Mouse (Mus musculus) midbrain, embryonic 14.5 days (tissue): ENCODE results near the gene Tnrc6b. TPM values are rescaled to one million over a fixed set of nuclear protein-coding genes. Genes with fewer than 3 reads are reported as not detected.

Source experiments
- ATAC-seq: fragments of 200-750 bp; cut with Nextera tagmentation; 2 replicates; pipeline ENCODE4 v1.8.0; 2017; ENCODE audit warnings: moderate number of reproducible peaks, moderate library complexity; ENCODE audit not compliant: low FRiP score, low TSS enrichment
- DNase-seq: peaks from one replicate; pipeline ENCODE4 v3.0.0-alpha.2; 2015
- H3K27ac ChIP-seq: fragments of 300-500 bp; sonication (generic); replicated peaks from 2 replicates; pipeline ENCODE4 v1.5.1; 2014; ENCODE audit warnings: mild to moderate bottlenecking, low read depth, low read length, moderate library complexity
- H3K27me3 ChIP-seq: fragments of 300-500 bp; sonication (generic); 2 replicates; pipeline ENCODE4 v1.6.1; 2014; ENCODE audit warnings: low read length, control low read depth, mixed read lengths; ENCODE audit not compliant: control insufficient read depth, insufficient read depth
- H3K36me3 ChIP-seq: fragments of 300-500 bp; sonication (generic); 2 replicates; pipeline ENCODE4 v1.6.1; 2014; ENCODE audit warnings: low read length, control low read depth; ENCODE audit not compliant: control insufficient read depth, insufficient read depth
- H3K4me1 ChIP-seq: fragments of 300-500 bp; sonication (generic); 2 replicates; pipeline ENCODE4 v1.6.1; 2014; ENCODE audit warnings: mild to moderate bottlenecking, antibody characterized with exemption, low read length, control low read depth; ENCODE audit not compliant: control insufficient read depth, insufficient read depth
- H3K4me2 ChIP-seq: fragments of 300-500 bp; sonication (generic); 2 replicates; pipeline ENCODE4 v1.6.1; 2014; ENCODE audit warnings: mild to moderate bottlenecking, low read length, moderate library complexity
- H3K4me3 ChIP-seq: fragments of 300-500 bp; sonication (generic); replicated peaks from 2 replicates; pipeline ENCODE4 v1.5.1; 2014; ENCODE audit warnings: low read depth, low read length
- H3K9ac ChIP-seq: fragments of 300-500 bp; sonication (generic); replicated peaks from 2 replicates; pipeline ENCODE4 v1.6.1; 2014; ENCODE audit warnings: mild to moderate bottlenecking, low read length, moderate library complexity
- H3K9me3 ChIP-seq: fragments of 300-500 bp; sonication (generic); 2 replicates; pipeline ENCODE4 v1.6.1; 2016; ENCODE audit warnings: low read length, control low read depth, mixed read lengths; ENCODE audit not compliant: control insufficient read depth
- WGBS: fragments of 180-500 bp; shearing (Covaris S2); extraction: QIAGEN DNeasy Blood & Tissue Kit; methylation state at CpG from one replicate; pipeline ENCODE4 v1.1.7; 2014; 5-methylcytosine and 5-hydroxymethylcytosine counted together
- polyA plus RNA-seq: library from polyadenylated mRNA; unstranded; fragments of >200 nt; fragmentation: Nextera tagmentation; extraction: Ambion mirVana; gene quantifications from 2 replicates; pipeline ENCODE4 v1.2.1, GENCODE M21; 2014

The Tnrc6b gene
- polyA plus RNA-seq, 1 experiment from 2014 or later = 23.4 TPM

DNA sequence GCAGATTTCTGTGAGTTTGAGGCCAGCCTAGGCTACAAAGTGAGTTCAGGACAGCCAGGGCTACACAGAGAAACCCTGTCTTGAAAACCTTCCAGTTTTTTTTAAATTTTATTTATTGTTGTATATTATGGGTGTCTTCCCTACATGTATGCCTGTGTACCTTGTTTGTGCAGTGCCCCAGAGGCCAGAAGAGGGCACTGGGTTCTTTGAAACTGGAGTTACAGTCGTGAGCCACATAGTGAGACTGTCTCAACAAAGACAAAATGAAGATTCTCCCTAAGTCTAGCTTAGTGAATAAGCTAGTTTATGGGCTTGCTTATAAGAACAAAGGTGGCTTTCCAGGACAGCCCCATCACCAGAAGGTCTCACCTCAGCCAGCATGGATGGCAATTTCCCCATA lies 25.4 kb downstream of the Tnrc6b start:
- no peak overlapping the region for H3K4me2 ChIP-seq
- DNase-seq (no peak), ATAC-seq (no peak)
- 41% methylated on average over 1 of the region's 1 CpGs for WGBS
- no peaks in the 10 kb centered on the region for H3K27me3 ChIP-seq
- no peak overlapping the region for H3K27ac ChIP-seq
- no peak overlapping the region for H3K9ac ChIP-seq
- no peaks in the 10 kb centered on the region for H3K36me3 ChIP-seq
- no peak overlapping the region for H3K4me3 ChIP-seq
- H3K9me3 ChIP-seq = no peaks in the 10 kb centered on the region
- H3K4me1 ChIP-seq = no peaks in the 10 kb centered on the region

- 94% methylated on average over 2 of the region's 2 CpGs for WGBS
- Histone ChIP-seq H3K27me3 (no peaks in the 10 kb centered on the region), H3K9ac (no peak overlapping the region), H3K36me3 (no peaks in the 10 kb centered on the region), H3K27ac (no peak overlapping the region), H3K9me3 (no peaks in the 10 kb centered on the region), H3K4me3 (no peak overlapping the region), H3K4me1 (no peaks in the 10 kb centered on the region), H3K4me2 (no peak overlapping the region)
- DNase-seq = no peak
- no peak for ATAC-seq
These were observed 27.1 kb downstream of the Tnrc6b start for GRCm38 (mm10) chr15:80738244-80738643.

DNA sequence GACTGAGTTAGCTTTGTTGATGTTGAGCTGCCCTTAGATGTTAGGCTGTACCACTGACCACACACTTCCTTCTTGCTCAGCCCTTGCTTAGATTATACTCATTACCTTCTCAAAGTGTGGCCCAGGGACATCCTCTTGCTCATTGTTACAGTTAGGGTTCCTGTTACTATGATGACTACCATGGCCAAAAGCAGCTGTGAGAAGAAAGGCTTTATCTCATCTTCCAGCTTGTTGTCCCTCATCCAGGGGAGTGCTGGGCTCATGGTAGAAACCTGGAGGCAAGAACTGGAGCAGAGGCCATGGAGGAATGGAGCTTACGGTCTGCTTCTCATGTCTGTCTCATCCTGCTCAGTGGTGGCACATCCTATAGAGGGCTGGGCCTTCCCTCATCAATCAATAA lies 28.9 kb downstream of the Tnrc6b start:
- H3K9me3 ChIP-seq = no peaks in the 10 kb centered on the region
- 89% methylated on average over 1 of the region's 1 CpGs for WGBS
- no peaks in the 10 kb centered on the region for H3K4me1 ChIP-seq
- DNase-seq (no peak), ATAC-seq (no peak)
- no peak overlapping the region for H3K27ac ChIP-seq
- no peak overlapping the region for H3K4me3 ChIP-seq
- H3K36me3 ChIP-seq = no peaks in the 10 kb centered on the region
- no peak overlapping the region for H3K9ac ChIP-seq
- no peak overlapping the region for H3K4me2 ChIP-seq
- H3K27me3 ChIP-seq = no peaks in the 10 kb centered on the region

DNA sequence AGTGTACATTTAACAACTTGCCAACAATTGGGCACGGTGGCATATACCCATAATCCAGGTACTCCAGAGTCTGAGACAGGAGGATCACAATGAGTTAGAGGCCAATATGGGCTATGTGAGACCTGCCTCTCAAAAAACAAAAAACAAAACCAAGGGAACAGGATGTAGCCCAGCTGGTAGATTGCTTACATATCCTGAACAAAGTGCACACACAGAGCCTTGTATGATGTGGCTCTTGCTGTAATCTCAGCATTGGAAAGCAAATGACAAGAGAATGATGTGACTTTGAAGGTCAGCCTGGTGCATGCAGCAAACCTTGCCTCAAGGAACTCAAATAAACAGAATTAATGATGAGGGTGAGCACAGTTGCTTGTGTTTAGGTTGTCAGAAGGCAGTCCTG lies 30.7 kb downstream of the Tnrc6b start:
- no peak overlapping the region for H3K27ac ChIP-seq

GRCm38 (mm10) chr15:80742991-80743474 lies 31.9 kb downstream of the Tnrc6b start:
- H3K27me3 ChIP-seq = no peaks in the 10 kb centered on the region
- H3K36me3 ChIP-seq = no peaks in the 10 kb centered on the region
- ATAC-seq = no peak
- no peak for DNase-seq
- H3K9me3 ChIP-seq = no peaks in the 10 kb centered on the region
- no peak overlapping the region for H3K4me2 ChIP-seq
- no peak overlapping the region for H3K4me3 ChIP-seq
- 93% methylated on average over 3 of the region's 3 CpGs for WGBS
- H3K9ac ChIP-seq = no peak overlapping the region
- no peak overlapping the region for H3K27ac ChIP-seq
- H3K4me1 ChIP-seq = no peaks in the 10 kb centered on the region

More for the DNA sequence above, 30.7 kb downstream of the Tnrc6b start:
- Histone ChIP-seq H3K27me3 (no peaks in the 10 kb centered on the region), H3K9ac (no peak overlapping the region), H3K4me1 (no peaks in the 10 kb centered on the region), H3K9me3 (no peaks in the 10 kb centered on the region), H3K4me2 (no peak overlapping the region), H3K4me3 (no peak overlapping the region), H3K36me3 (no peaks in the 10 kb centered on the region)
- ATAC-seq = no peak
- no peak for DNase-seq
- WGBS = 90% methylated on average over 1 of the region's 1 CpGs

DNA sequence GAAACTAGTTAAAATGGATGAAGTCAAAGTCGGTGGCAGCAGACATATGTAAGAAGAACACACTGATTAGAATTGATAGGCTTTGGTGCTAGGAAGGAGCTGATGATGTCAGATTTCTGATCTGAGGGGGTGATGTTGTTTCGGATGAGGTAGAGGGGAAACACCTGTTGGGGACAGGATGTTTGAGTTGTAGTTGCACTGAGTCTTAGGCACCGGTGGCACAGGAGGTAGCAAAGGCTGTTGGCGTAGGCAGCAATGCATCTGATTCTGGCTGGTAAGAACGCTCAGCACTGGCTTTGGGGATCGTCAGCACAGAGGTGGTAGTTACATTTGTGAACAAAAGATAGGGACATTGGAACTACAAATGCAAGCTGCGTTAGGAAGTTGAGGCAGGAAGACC lies 32.5 kb downstream of the Tnrc6b start:
- Histone ChIP-seq H3K4me2 (no peak overlapping the region), H3K36me3 (no peaks in the 10 kb centered on the region), H3K27ac (no peak overlapping the region), H3K4me1 (no peaks in the 10 kb centered on the region), H3K4me3 (no peak overlapping the region), H3K9me3 (no peaks in the 10 kb centered on the region), H3K27me3 (no peaks in the 10 kb centered on the region), H3K9ac (no peak overlapping the region)
- 91% methylated on average over 7 of the region's 7 CpGs for WGBS
- DNase-seq (no peak), ATAC-seq (no peak)

GRCm38 (mm10) chr15:80744667-80745422 lies 33.7 kb downstream of the Tnrc6b start:
- no peaks in the 10 kb centered on the region for H3K27me3 ChIP-seq
- ATAC-seq (no peak), DNase-seq (no peak)
- H3K36me3 ChIP-seq = no peaks in the 10 kb centered on the region
- H3K27ac ChIP-seq = no peak overlapping the region
- no peaks in the 10 kb centered on the region for H3K4me1 ChIP-seq
- H3K9me3 ChIP-seq = no peaks in the 10 kb centered on the region
- H3K9ac ChIP-seq = no peak overlapping the region
- H3K4me2 ChIP-seq = no peak overlapping the region
- WGBS = 88% methylated on average over 3 of the region's 3 CpGs
- no peak overlapping the region for H3K4me3 ChIP-seq

DNA sequence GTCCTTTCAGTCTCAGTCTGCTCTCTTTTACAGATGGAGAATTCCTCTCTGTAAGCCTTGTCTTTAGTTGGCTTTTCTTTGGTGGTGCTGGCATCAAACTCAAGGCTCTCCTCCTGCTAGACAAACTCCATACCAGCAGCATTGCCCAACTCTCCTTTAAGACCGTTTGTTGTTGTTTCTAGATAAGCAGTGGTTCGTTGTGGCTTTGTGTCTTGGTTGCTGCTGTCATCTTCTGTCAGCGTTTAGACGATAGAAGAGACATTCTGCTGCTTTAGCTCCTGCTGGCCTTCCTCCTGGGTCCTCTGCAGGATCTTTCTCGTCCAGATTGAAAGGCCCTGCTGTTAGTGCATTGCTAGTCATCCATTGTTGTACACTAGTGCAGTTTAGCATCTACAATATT lies 37.9 kb downstream of the Tnrc6b start:
- WGBS = 72% methylated on average over 5 of the region's 5 CpGs
- no peak overlapping the region for H3K4me3 ChIP-seq

GRCm38 (mm10) chr15:80753351-80753750 lies 42.2 kb downstream of the Tnrc6b start:
- Histone ChIP-seq H3K4me3 (no peak overlapping the region), H3K27me3 (no peaks in the 10 kb centered on the region), H3K36me3 (no peaks in the 10 kb centered on the region), H3K9ac (no peak overlapping the region), H3K9me3 (no peaks in the 10 kb centered on the region), H3K4me1 (no peaks in the 10 kb centered on the region), H3K4me2 (no peak overlapping the region), H3K27ac (no peak overlapping the region)
- ATAC-seq (no peak), DNase-seq (no peak)
- 72% methylated on average over 6 of the region's 6 CpGs for WGBS

More for the DNA sequence above, 37.9 kb downstream of the Tnrc6b start:
- Histone ChIP-seq H3K9ac (no peak overlapping the region), H3K27ac (no peak overlapping the region), H3K4me2 (no peak overlapping the region), H3K27me3 (no peaks in the 10 kb centered on the region), H3K4me1 (no peaks in the 10 kb centered on the region), H3K36me3 (no peaks in the 10 kb centered on the region), H3K9me3 (no peaks in the 10 kb centered on the region)
- ATAC-seq = no peak
- no peak for DNase-seq
